Mouse (Mus musculus): ENCODE data around the gene Vamp5. TPM values are rescaled to one million over a fixed set of nuclear protein-coding genes. Genes with fewer than 3 reads are reported as not detected.

Gene Vamp5
- total RNA-seq (2021), result 10 to 100 TPM; 49.3 to 58.3 TPM
- polyA plus RNA-seq (2012; rRNA removed), result 99.6 and 116 TPM in 2 replicates
- long read RNA-seq, transcript Vamp5-202 (3 exons, 623 nt), result major isoform, 39 of 48 reads
- long read RNA-seq, partial matches to known transcripts, result 0 of 48 reads
- long read RNA-seq, other reads (novel, unspliced or antisense), result 5 of 48 reads

DNA sequence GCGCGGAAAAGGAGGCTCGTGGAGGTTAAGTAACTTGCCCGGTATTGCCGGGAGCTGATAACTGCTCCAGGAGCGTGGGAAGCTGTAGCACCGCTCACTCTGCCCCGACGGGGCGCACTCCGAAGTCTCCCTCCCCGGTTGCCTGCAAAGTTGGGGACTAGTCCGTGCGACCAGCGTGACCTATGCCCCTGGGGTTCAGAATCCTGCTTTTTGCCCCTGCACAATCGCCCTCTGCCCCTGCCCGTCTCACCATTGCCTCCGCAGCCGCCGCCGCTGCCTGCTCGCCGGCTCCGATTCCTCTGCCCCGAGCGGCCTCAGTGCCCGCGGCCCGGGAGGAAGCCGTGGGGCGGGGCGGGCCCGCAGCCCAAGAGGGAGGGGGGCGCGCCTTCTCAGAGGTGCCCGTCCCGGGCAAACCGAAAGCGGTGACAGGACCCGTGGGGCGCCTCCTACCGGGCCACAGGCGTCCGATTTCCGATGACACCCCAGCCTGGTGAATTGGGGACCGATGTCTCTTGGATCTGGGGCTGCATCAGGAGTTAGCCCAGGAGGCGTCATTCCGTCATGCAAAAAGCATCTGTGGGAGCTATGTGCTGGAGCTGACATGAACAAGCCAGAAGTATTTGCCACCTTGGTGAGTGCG is at the start of gene Vamp5:
TSS of gene Vamp5 (minus strand) at position 338 of the 640 bp plus-strand sequence.
- peak within 1 kb of the TSS; percentile 93 for H3K27ac ChIP-seq
- H3K9ac ChIP-seq (ENCODE audit: low read depth, low read length), result peak within 1 kb of the TSS; percentile 89
- WGBS, result under 1% methylated on average over 49 of the region's 49 CpGs
- TF ChIP-seq POLR2A (IDR thresholded peaks at IDR 0.05; ENCODE audit: insufficient read depth, low read depth, low read length) (peak; percentile 50; the same call in 1 of the 2 replicates), EP300 (IDR thresholded peaks at IDR 0.05; ENCODE audit: insufficient read depth, low read depth, low read length) (0 out of 2 replicates have a peak, but pooled peaks have one; percentile 3), CTCF (IDR thresholded peaks at IDR 0.05) (peak; percentile 78)
- no peaks in the 10 kb centered on the region for H3K79me2 ChIP-seq (replicated peaks; ENCODE audit: control insufficient read depth, insufficient read depth, low read length)
- intact Hi-C loops (cut with DNase I), result no loop called here
- peaks cover 7% of the 10 kb centered on the region for H3K4me1 ChIP-seq (ENCODE audit: control insufficient read depth, insufficient read depth, low read length)
- peak within 1 kb of the TSS; percentile 81 for H3K4me3 ChIP-seq
- H3K36me3 ChIP-seq (ENCODE audit: control insufficient read depth, insufficient read depth, low read length), result no peaks in the 10 kb centered on the region
- H3K27me3 ChIP-seq (ENCODE audit: control insufficient read depth, insufficient read depth, low read length), result no peaks in the 10 kb centered on the region
- peak; percentile 91 to 93 for DNase-seq

DNA sequence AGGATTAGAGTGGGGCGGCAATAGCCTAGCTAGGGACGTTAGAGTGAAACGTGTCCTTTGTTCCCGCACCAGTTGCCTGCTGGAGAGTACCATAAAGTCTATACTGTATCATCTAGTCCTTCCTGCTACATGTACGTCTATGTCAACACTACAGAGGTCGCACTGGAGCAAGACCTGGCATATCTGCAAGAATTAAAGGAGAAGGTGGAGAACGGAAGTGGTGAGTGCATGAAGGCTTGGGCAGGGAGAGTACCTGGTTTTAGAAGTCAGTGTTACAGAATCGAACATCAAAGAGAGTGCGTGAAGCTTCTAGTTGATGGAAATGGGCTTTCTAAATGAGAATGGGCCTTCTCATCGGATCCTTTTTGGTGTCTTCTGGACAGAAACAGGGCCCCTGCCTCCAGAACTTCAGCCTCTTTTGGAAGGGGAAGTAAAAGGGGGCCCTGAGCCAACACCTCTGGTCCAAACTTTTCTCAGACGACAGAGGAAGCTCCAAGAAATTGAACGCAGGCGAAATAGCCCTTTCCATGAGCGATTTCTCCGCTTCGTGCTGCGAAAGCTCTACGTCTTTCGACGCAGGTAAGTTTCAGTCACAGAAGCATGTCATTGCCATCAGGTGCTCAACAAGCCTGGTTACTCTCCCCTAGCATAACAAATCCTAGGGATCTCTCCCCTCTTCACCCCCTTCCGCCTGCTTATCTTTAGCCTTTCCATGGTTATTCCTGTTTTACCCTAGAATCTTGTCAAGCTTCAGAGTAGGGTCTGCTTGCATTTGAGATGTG is 49.0 kb upstream of the Vamp5 start:
- Histone ChIP-seq H3K9ac (ENCODE audit: low read depth, low read length) (no peak overlapping the region), H3K36me3 (ENCODE audit: control insufficient read depth, insufficient read depth, low read length) (peaks cover 25% of the 10 kb centered on the region), H3K27ac (no peak overlapping the region), H3K4me3 (no peak overlapping the region), H3K4me1 (ENCODE audit: control insufficient read depth, insufficient read depth, low read length) (no peaks in the 10 kb centered on the region; the same call in 1 of the 2 replicates), H3K79me2 (replicated peaks; ENCODE audit: control insufficient read depth, insufficient read depth, low read length) (no peaks in the 10 kb centered on the region), H3K27me3 (ENCODE audit: control insufficient read depth, insufficient read depth, low read length) (no peaks in the 10 kb centered on the region)
- TF ChIP-seq CTCF (IDR thresholded peaks at IDR 0.05) (no peak), EP300 (IDR thresholded peaks at IDR 0.05; ENCODE audit: insufficient read depth, low read depth, low read length) (no peak), POLR2A (IDR thresholded peaks at IDR 0.05; ENCODE audit: insufficient read depth, low read depth, low read length) (no peak)
- 81% methylated on average over 21 of the region's 21 CpGs for WGBS
- DNase-seq, result no peak
- intact Hi-C loops (cut with DNase I), result no loop called here

DNA sequence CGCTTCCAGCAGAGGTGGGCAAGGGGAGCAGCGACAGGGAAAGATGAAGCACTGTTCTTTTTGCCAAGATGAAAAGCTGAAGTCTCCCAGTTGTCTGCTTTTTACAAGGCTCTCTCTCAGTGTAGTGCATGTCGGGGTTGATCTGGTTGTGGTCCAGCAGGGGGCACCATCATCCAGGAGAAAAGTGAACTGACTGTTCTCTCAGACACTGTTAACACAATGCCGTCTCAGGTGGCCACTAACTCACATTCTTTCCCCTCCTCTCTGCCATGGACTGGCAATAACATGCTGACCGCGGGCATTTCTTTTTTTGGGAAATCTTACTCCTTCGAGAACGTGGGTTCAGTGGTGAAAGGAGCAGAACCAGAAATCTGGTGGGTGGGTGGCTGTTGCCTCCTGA is 47.8 kb upstream of the Vamp5 start:
- Histone ChIP-seq H3K4me1 (ENCODE audit: control insufficient read depth, insufficient read depth, low read length) (no peaks in the 10 kb centered on the region; the same call in 1 of the 2 replicates), H3K79me2 (replicated peaks; ENCODE audit: control insufficient read depth, insufficient read depth, low read length) (no peaks in the 10 kb centered on the region), H3K27me3 (ENCODE audit: control insufficient read depth, insufficient read depth, low read length) (no peaks in the 10 kb centered on the region), H3K9ac (ENCODE audit: low read depth, low read length) (no peak overlapping the region), H3K4me3 (no peak overlapping the region), H3K27ac (no peak overlapping the region), H3K36me3 (ENCODE audit: control insufficient read depth, insufficient read depth, low read length) (peaks cover 15% of the 10 kb centered on the region)
- 38% methylated on average over 8 of the region's 8 CpGs for WGBS
- TF ChIP-seq CTCF (IDR thresholded peaks at IDR 0.05), result peak; percentile 91
- TF ChIP-seq EP300 (IDR thresholded peaks at IDR 0.05; ENCODE audit: insufficient read depth, low read depth, low read length), result peak; percentile 96
- no peak for TF ChIP-seq POLR2A (IDR thresholded peaks at IDR 0.05; ENCODE audit: insufficient read depth, low read depth, low read length)
- intact Hi-C loops (cut with DNase I), result loop anchor here (1.0 kb wide), 2 partner anchors 106 to 138 kb away; no protein-coding TSS in a partner anchor
- peak; percentile 74 to 81 for DNase-seq

DNA sequence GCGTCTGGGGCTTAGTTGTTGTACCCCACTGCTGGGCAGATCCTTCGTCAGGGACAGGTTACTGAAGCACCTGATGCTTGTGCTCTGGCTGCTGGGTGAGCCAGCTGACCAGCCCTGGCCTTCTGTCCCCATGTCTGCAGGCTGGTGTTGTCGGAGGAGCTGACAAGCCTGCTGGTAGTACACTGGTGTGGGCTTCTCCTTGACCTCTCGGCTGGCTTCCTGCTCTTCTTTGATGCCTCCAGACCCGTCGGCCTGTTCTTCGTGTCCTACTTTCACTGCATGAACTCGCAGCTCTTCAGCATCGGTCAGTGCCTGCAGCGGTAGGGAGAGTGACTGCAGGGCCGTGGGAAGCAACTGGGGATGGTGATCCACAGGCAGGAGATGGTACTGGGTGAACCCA is 45.4 kb upstream of the Vamp5 start:
- DNase-seq, result no peak
- no peak overlapping the region for H3K9ac ChIP-seq (ENCODE audit: low read depth, low read length)
- WGBS, result 94% methylated on average over 11 of the region's 11 CpGs
- no peak for TF ChIP-seq POLR2A (IDR thresholded peaks at IDR 0.05; ENCODE audit: insufficient read depth, low read depth, low read length)
- TF ChIP-seq EP300 (IDR thresholded peaks at IDR 0.05; ENCODE audit: insufficient read depth, low read depth, low read length), result no peak
- no peak for TF ChIP-seq CTCF (IDR thresholded peaks at IDR 0.05)
- no peaks in the 10 kb centered on the region for H3K36me3 ChIP-seq (ENCODE audit: control insufficient read depth, insufficient read depth, low read length)
- H3K4me3 ChIP-seq, result no peak overlapping the region
- no peaks in the 10 kb centered on the region for H3K79me2 ChIP-seq (replicated peaks; ENCODE audit: control insufficient read depth, insufficient read depth, low read length)
- H3K4me1 ChIP-seq (ENCODE audit: control insufficient read depth, insufficient read depth, low read length), result no peaks in the 10 kb centered on the region
- H3K27ac ChIP-seq, result no peak overlapping the region
- intact Hi-C loops (cut with DNase I), result no loop called here
- H3K27me3 ChIP-seq (ENCODE audit: control insufficient read depth, insufficient read depth, low read length), result no peaks in the 10 kb centered on the region

DNA sequence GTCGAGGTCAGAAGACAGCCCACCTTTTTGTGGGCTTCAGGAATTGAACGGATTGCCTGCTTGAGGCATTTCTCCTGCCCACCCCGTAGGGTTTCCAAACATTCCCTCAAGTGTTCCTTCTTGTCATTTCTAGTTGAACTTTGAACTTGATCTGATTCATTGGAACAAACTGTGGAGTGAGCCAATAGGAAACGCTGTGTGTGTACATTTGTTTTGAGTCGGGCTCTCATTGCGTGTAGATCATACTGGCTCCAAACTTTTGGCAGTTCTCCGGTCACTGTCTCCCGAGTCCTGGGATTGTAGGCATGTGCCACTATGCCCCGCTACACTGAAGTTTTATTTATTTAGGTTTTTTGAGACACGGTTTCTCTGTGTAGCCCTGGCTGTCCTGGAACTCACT is 40.6 kb upstream of the Vamp5 start:
- H3K4me1 ChIP-seq (ENCODE audit: control insufficient read depth, insufficient read depth, low read length), result no peaks in the 10 kb centered on the region
- no peak for DNase-seq
- no peaks in the 10 kb centered on the region for H3K79me2 ChIP-seq (replicated peaks; ENCODE audit: control insufficient read depth, insufficient read depth, low read length)
- no peak overlapping the region for H3K27ac ChIP-seq
- TF ChIP-seq EP300 (IDR thresholded peaks at IDR 0.05; ENCODE audit: insufficient read depth, low read depth, low read length) (no peak), POLR2A (IDR thresholded peaks at IDR 0.05; ENCODE audit: insufficient read depth, low read depth, low read length) (no peak), CTCF (IDR thresholded peaks at IDR 0.05) (no peak)
- no peaks in the 10 kb centered on the region for H3K36me3 ChIP-seq (ENCODE audit: control insufficient read depth, insufficient read depth, low read length)
- WGBS, result 92% methylated on average over 10 of the region's 10 CpGs
- H3K9ac ChIP-seq (ENCODE audit: low read depth, low read length), result no peak overlapping the region
- no peak overlapping the region for H3K4me3 ChIP-seq
- intact Hi-C loops (cut with DNase I), result no loop called here
- H3K27me3 ChIP-seq (ENCODE audit: control insufficient read depth, insufficient read depth, low read length), result no peaks in the 10 kb centered on the region

All from heart, adult 2 months (tissue).